Mouse (Mus musculus): ENCODE measurements around the gene Lifr.

The Lifr gene

GRCm38 (mm10) chr15:7129127-7129943 is 38.9 kb downstream of the Lifr start:
- peak; percentile 85 for DNase-seq (ENCODE audit: extremely low spot score)

GRCm38 (mm10) chr15:7129944-7130287 is 39.5 kb downstream of the Lifr start:
- DNase-seq (ENCODE audit: extremely low spot score): no peak

- DNase-seq (ENCODE audit: extremely low spot score): peak; percentile 19
Observed at GRCm38 (mm10) chr15:7130691-7131225, 40.3 kb downstream of the Lifr start.

- DNase-seq (ENCODE audit: extremely low spot score): no peak
Observed at GRCm38 (mm10) chr15:7132741-7133140, 42.3 kb downstream of the Lifr start.

- DNase-seq (ENCODE audit: extremely low spot score): peak; percentile 51
Observed at GRCm38 (mm10) chr15:7134454-7135052, 44.1 kb downstream of the Lifr start.

GRCm38 (mm10) chr15:7135982-7136562 is 45.7 kb downstream of the Lifr start:
- no peak for DNase-seq (ENCODE audit: extremely low spot score)

- no peak for DNase-seq (ENCODE audit: extremely low spot score)
Observed at GRCm38 (mm10) chr15:7136912-7137311, 46.5 kb downstream of the Lifr start.

GRCm38 (mm10) chr15:7137607-7138006 is 47.2 kb downstream of the Lifr start:
- DNase-seq (ENCODE audit: extremely low spot score): no peak

- no peak for DNase-seq (ENCODE audit: extremely low spot score)
Observed at GRCm38 (mm10) chr15:7138471-7138870, 48.1 kb downstream of the Lifr start.

- no peak for DNase-seq (ENCODE audit: extremely low spot score)
Observed at GRCm38 (mm10) chr15:7140322-7140721, 49.9 kb downstream of the Lifr start.

GRCm38 (mm10) chr15:7141246-7141645 is 50.8 kb downstream of the Lifr start:
- DNase-seq (ENCODE audit: extremely low spot score): no peak

- DNase-seq (ENCODE audit: extremely low spot score): no peak
Observed at GRCm38 (mm10) chr15:7143689-7144170, 53.3 kb downstream of the Lifr start.

GRCm38 (mm10) chr15:7144542-7144941 is 54.1 kb downstream of the Lifr start:
- DNase-seq (ENCODE audit: extremely low spot score): no peak

GRCm38 (mm10) chr15:7144942-7145341 is 54.5 kb downstream of the Lifr start:
- no peak for DNase-seq (ENCODE audit: extremely low spot score)

- no peak for DNase-seq (ENCODE audit: extremely low spot score)
Observed at GRCm38 (mm10) chr15:7145555-7145954, 55.1 kb downstream of the Lifr start.

- DNase-seq (ENCODE audit: extremely low spot score): no peak
Observed at GRCm38 (mm10) chr15:7146529-7146928, 56.1 kb downstream of the Lifr start.

GRCm38 (mm10) chr15:7149796-7150195 is 59.4 kb downstream of the Lifr start:
- no peak for DNase-seq (ENCODE audit: extremely low spot score)

GRCm38 (mm10) chr15:7150591-7150990 is 60.2 kb downstream of the Lifr start:
- DNase-seq (ENCODE audit: extremely low spot score): no peak

GRCm38 (mm10) chr15:7152116-7152760 is 61.8 kb downstream of the Lifr start:
- DNase-seq (ENCODE audit: extremely low spot score): no peak

GRCm38 (mm10) chr15:7154010-7154736 is 63.8 kb downstream of the Lifr start:
- no peak for DNase-seq (ENCODE audit: extremely low spot score)

GRCm38 (mm10) chr15:7154737-7155090 is 64.3 kb downstream of the Lifr start:
- DNase-seq (ENCODE audit: extremely low spot score): no peak

- DNase-seq (ENCODE audit: extremely low spot score): no peak
Observed at GRCm38 (mm10) chr15:7157658-7158057, 67.2 kb downstream of the Lifr start.

Measured in embryo, embryonic 9.5 days (tissue).